Mouse (Mus musculus) forebrain, embryonic 13.5 days (tissue): Measurements from ENCODE around the gene Lgi4. TPM values are rescaled to one million over a fixed set of nuclear protein-coding genes. Genes with fewer than 3 reads are reported as not detected.

ENCODE experiments used
- ATAC-seq: fragments of 200-750 bp; cut with Nextera tagmentation; 2 replicates; pipeline ENCODE4 v1.8.0; 2017
- H3K27ac ChIP-seq: fragments of 300-500 bp; sonication (generic); 2 replicates; pipeline ENCODE4 v1.5.1; 2015; ENCODE audit warnings: inconsistent platforms, mild to moderate bottlenecking, moderate library complexity
- H3K27me3 ChIP-seq: fragments of 300-500 bp; sonication (generic); 2 replicates; pipeline ENCODE4 v1.6.1; 2015; ENCODE audit warnings: mild to moderate bottlenecking, inconsistent platforms
- H3K36me3 ChIP-seq: fragments of 300-500 bp; sonication (generic); 2 replicates; pipeline ENCODE4 v1.6.1; 2015; ENCODE audit warnings: mild to moderate bottlenecking, inconsistent platforms; ENCODE audit not compliant: poor library complexity, severe bottlenecking
- H3K4me1 ChIP-seq: fragments of 300-500 bp; sonication (generic); 2 replicates; pipeline ENCODE4 v1.6.1; 2015; ENCODE audit warnings: inconsistent platforms
- H3K4me2 ChIP-seq: fragments of 300-500 bp; sonication (generic); 2 replicates; pipeline ENCODE4 v1.6.1; 2015; ENCODE audit warnings: inconsistent platforms, mild to moderate bottlenecking, moderate library complexity
- H3K4me3 ChIP-seq: fragments of 300-500 bp; sonication (generic); 2 replicates; pipeline ENCODE4 v1.5.1; 2015; ENCODE audit warnings: mild to moderate bottlenecking, inconsistent platforms
- H3K9ac ChIP-seq: fragments of 300-500 bp; sonication (generic); 2 replicates; pipeline ENCODE4 v1.6.1; 2015; ENCODE audit warnings: mild to moderate bottlenecking, inconsistent platforms
- H3K9me3 ChIP-seq: fragments of 300-500 bp; sonication (generic); replicated peaks from 2 replicates; pipeline ENCODE4 v1.6.1; 2016; ENCODE audit warnings: inconsistent platforms
- WGBS: fragments of 180-500 bp; shearing (Covaris S2); methylation state at CpG from one replicate; pipeline ENCODE4 v1.1.7; 2015; 5-methylcytosine and 5-hydroxymethylcytosine counted together
- polyA plus RNA-seq: library from polyadenylated mRNA; unstranded; fragments of >200 nt; fragmentation: Nextera tagmentation; extraction: Ambion mirVana; gene quantifications from 2 replicates; pipeline ENCODE4 v1.2.1, GENCODE M21; 2015

Gene Lgi4
- polyA plus RNA-seq, 1 experiment from 2014 or later, result 0.26 TPM

GRCm38 (mm10) chr7:31097583-31098248 is 38.6 kb downstream of the Lgi4 start:
- Histone ChIP-seq H3K4me2 (peak overlapping the region; percentile 49), H3K36me3 (no peaks in the 10 kb centered on the region), H3K27ac (no peak overlapping the region), H3K9me3 (no peaks in the 10 kb centered on the region), H3K27me3 (no peaks in the 10 kb centered on the region), H3K4me3 (peak overlapping the region; percentile 20), H3K9ac (no peak overlapping the region), H3K4me1 (no peaks in the 10 kb centered on the region)
- WGBS, result 36% methylated on average over 20 of the region's 20 CpGs
- peak; percentile 96 for ATAC-seq

GRCm38 (mm10) chr7:31098697-31099611 is 39.8 kb downstream of the Lgi4 start:
- no peaks in the 10 kb centered on the region for H3K4me1 ChIP-seq
- WGBS, result 77% methylated on average over 22 of the region's 22 CpGs
- H3K27me3 ChIP-seq, result no peaks in the 10 kb centered on the region
- no peak for ATAC-seq
- H3K27ac ChIP-seq, result no peak overlapping the region
- no peak overlapping the region for H3K9ac ChIP-seq
- H3K36me3 ChIP-seq, result no peaks in the 10 kb centered on the region
- no peak overlapping the region for H3K4me2 ChIP-seq
- no peaks in the 10 kb centered on the region for H3K9me3 ChIP-seq
- H3K4me3 ChIP-seq, result no peak overlapping the region

GRCm38 (mm10) chr7:31099612-31099982 is 40.5 kb downstream of the Lgi4 start:
- no peaks in the 10 kb centered on the region for H3K36me3 ChIP-seq
- ATAC-seq, result no peak
- no peak overlapping the region for H3K4me3 ChIP-seq
- H3K4me2 ChIP-seq, result no peak overlapping the region
- WGBS, result 88% methylated on average over 6 of the region's 6 CpGs
- no peak overlapping the region for H3K27ac ChIP-seq
- no peaks in the 10 kb centered on the region for H3K4me1 ChIP-seq
- H3K27me3 ChIP-seq, result no peaks in the 10 kb centered on the region
- no peak overlapping the region for H3K9ac ChIP-seq
- no peaks in the 10 kb centered on the region for H3K9me3 ChIP-seq

- H3K27ac ChIP-seq, result no peak overlapping the region
- no peak for ATAC-seq
Measured at GRCm38 (mm10) chr7:31100786-31101185, 41.6 kb downstream of the Lgi4 start.

GRCm38 (mm10) chr7:31105061-31105768 is 46.1 kb downstream of the Lgi4 start:
- Histone ChIP-seq H3K4me3 (no peak overlapping the region), H3K27me3 (no peaks in the 10 kb centered on the region), H3K4me2 (no peak overlapping the region), H3K9ac (no peak overlapping the region), H3K27ac (no peak overlapping the region), H3K9me3 (no peaks in the 10 kb centered on the region), H3K4me1 (no peaks in the 10 kb centered on the region), H3K36me3 (no peaks in the 10 kb centered on the region)
- ATAC-seq, result no peak
- WGBS, result 76% methylated on average over 15 of the region's 15 CpGs

More at GRCm38 (mm10) chr7:31100786-31101185, 41.6 kb downstream of the Lgi4 start:
- no peak overlapping the region for H3K9ac ChIP-seq
- no peaks in the 10 kb centered on the region for H3K4me1 ChIP-seq
- no peaks in the 10 kb centered on the region for H3K9me3 ChIP-seq
- WGBS, result 83% methylated on average over 14 of the region's 14 CpGs
- no peaks in the 10 kb centered on the region for H3K36me3 ChIP-seq
- H3K4me3 ChIP-seq, result no peak overlapping the region
- H3K27me3 ChIP-seq, result no peaks in the 10 kb centered on the region
- no peak overlapping the region for H3K4me2 ChIP-seq

GRCm38 (mm10) chr7:31106166-31106565 is 47.0 kb downstream of the Lgi4 start:
- H3K9ac ChIP-seq, result no peak overlapping the region
- 63% methylated on average over 3 of the region's 3 CpGs for WGBS

GRCm38 (mm10) chr7:31107781-31108180 is 48.6 kb downstream of the Lgi4 start:
- Histone ChIP-seq H3K4me1 (no peaks in the 10 kb centered on the region), H3K9me3 (no peaks in the 10 kb centered on the region), H3K9ac (no peak overlapping the region), H3K36me3 (no peaks in the 10 kb centered on the region), H3K27ac (no peak overlapping the region), H3K4me3 (no peak overlapping the region), H3K27me3 (no peaks in the 10 kb centered on the region), H3K4me2 (no peak overlapping the region)
- 87% methylated on average over 11 of the region's 11 CpGs for WGBS
- no peak for ATAC-seq

More at GRCm38 (mm10) chr7:31106166-31106565, 47.0 kb downstream of the Lgi4 start:
- Histone ChIP-seq H3K27me3 (no peaks in the 10 kb centered on the region), H3K4me3 (no peak overlapping the region), H3K27ac (no peak overlapping the region), H3K4me2 (no peak overlapping the region), H3K4me1 (no peaks in the 10 kb centered on the region), H3K36me3 (no peaks in the 10 kb centered on the region), H3K9me3 (no peaks in the 10 kb centered on the region)
- ATAC-seq, result no peak

GRCm38 (mm10) chr7:31109091-31109490 is 49.9 kb downstream of the Lgi4 start:
- H3K4me1 ChIP-seq, result no peaks in the 10 kb centered on the region
- no peak for ATAC-seq
- no peak overlapping the region for H3K9ac ChIP-seq
- no peak overlapping the region for H3K4me2 ChIP-seq
- no peak overlapping the region for H3K4me3 ChIP-seq
- no peaks in the 10 kb centered on the region for H3K27me3 ChIP-seq
- 30% methylated on average over 6 of the region's 7 CpGs for WGBS
- no peaks in the 10 kb centered on the region for H3K36me3 ChIP-seq
- no peaks in the 10 kb centered on the region for H3K9me3 ChIP-seq
- no peak overlapping the region for H3K27ac ChIP-seq

- Histone ChIP-seq H3K4me1 (no peaks in the 10 kb centered on the region), H3K4me2 (no peak overlapping the region), H3K27ac (no peak overlapping the region), H3K36me3 (no peaks in the 10 kb centered on the region), H3K9me3 (no peaks in the 10 kb centered on the region), H3K27me3 (no peaks in the 10 kb centered on the region), H3K9ac (no peak overlapping the region), H3K4me3 (no peak overlapping the region)
- ATAC-seq, result no peak
- 92% methylated on average over 5 of the region's 5 CpGs for WGBS
Measured at GRCm38 (mm10) chr7:31109796-31110195, 50.7 kb downstream of the Lgi4 start.

- H3K27me3 ChIP-seq, result no peaks in the 10 kb centered on the region; the same call in 1 of the 2 replicates
- H3K9ac ChIP-seq, result no peak overlapping the region
- H3K4me2 ChIP-seq, result no peak overlapping the region
- H3K36me3 ChIP-seq, result no peaks in the 10 kb centered on the region
- no peak overlapping the region for H3K4me3 ChIP-seq
- no peak for ATAC-seq
- no peak overlapping the region for H3K27ac ChIP-seq
- no peaks in the 10 kb centered on the region for H3K9me3 ChIP-seq
- 84% methylated on average over 15 of the region's 15 CpGs for WGBS
- no peaks in the 10 kb centered on the region for H3K4me1 ChIP-seq
Measured at GRCm38 (mm10) chr7:31110861-31111385, 51.8 kb downstream of the Lgi4 start.

- H3K9me3 ChIP-seq, result no peaks in the 10 kb centered on the region
- no peaks in the 10 kb centered on the region for H3K36me3 ChIP-seq
- ATAC-seq, result no peak
- 21% methylated on average over 4 of the region's 4 CpGs for WGBS
- H3K4me1 ChIP-seq, result no peaks in the 10 kb centered on the region
- no peaks in the 10 kb centered on the region; the same call in 1 of the 2 replicates for H3K27me3 ChIP-seq
- H3K9ac ChIP-seq, result no peak overlapping the region
- H3K4me2 ChIP-seq, result no peak overlapping the region
- H3K27ac ChIP-seq, result no peak overlapping the region
- no peak overlapping the region for H3K4me3 ChIP-seq
Measured at GRCm38 (mm10) chr7:31112036-31112435, 52.9 kb downstream of the Lgi4 start.

- H3K4me2 ChIP-seq, result no peak overlapping the region
- no peak for ATAC-seq
- H3K9me3 ChIP-seq, result no peaks in the 10 kb centered on the region
- WGBS, result 87% methylated on average over 6 of the region's 6 CpGs
- no peak overlapping the region for H3K9ac ChIP-seq
- H3K4me1 ChIP-seq, result no peaks in the 10 kb centered on the region
- H3K4me3 ChIP-seq, result no peak overlapping the region
- H3K36me3 ChIP-seq, result no peaks in the 10 kb centered on the region
- H3K27me3 ChIP-seq, result no peaks in the 10 kb centered on the region; the same call in 1 of the 2 replicates
- no peak overlapping the region for H3K27ac ChIP-seq
Measured at GRCm38 (mm10) chr7:31113800-31114199, 54.7 kb downstream of the Lgi4 start.
